Mouse (Mus musculus) stomach, embryonic 14.5 days (tissue): Measurements from ENCODE around the gene Zfp551. TPM values are rescaled to one million over a fixed set of nuclear protein-coding genes. Genes with fewer than 3 reads are reported as not detected.
A peak's percentile ranks its signal among the peaks of the same experiment; 100 is the strongest.

Source experiments
- ATAC-seq: fragments of 200-750 bp; cut with Nextera tagmentation; 2 replicates; pipeline ENCODE4 v1.8.0; 2017; ENCODE audit warnings: low read depth, moderate TSS enrichment; ENCODE audit not compliant: insufficient number of reproducible peaks, insufficient read depth, low FRiP score
- H3K27ac ChIP-seq: fragments of 300-500 bp; sonication (generic); 2 replicates; pipeline ENCODE4 v1.5.1; 2014; ENCODE audit warnings: mild to moderate bottlenecking, low read length, moderate library complexity, mixed read lengths
- H3K27me3 ChIP-seq: fragments of 300-500 bp; sonication (generic); 2 replicates; pipeline ENCODE4 v1.6.1; 2014; ENCODE audit warnings: low read length, control low read depth, mixed read lengths; ENCODE audit not compliant: control insufficient read depth, insufficient read depth
- H3K36me3 ChIP-seq: fragments of 300-500 bp; sonication (generic); 2 replicates; pipeline ENCODE4 v1.6.1; 2014; ENCODE audit warnings: mild to moderate bottlenecking, control low read depth, low read length, moderate library complexity, mixed read lengths; ENCODE audit not compliant: control insufficient read depth, insufficient read depth
- H3K4me1 ChIP-seq: fragments of 300-500 bp; sonication (generic); 2 replicates; pipeline ENCODE4 v1.6.1; 2014; ENCODE audit warnings: low read length, control low read depth, mixed read lengths; ENCODE audit not compliant: control insufficient read depth, insufficient read depth
- H3K4me2 ChIP-seq: fragments of 300-500 bp; sonication (generic); replicated peaks from 2 replicates; pipeline ENCODE4 v1.6.1; 2014; ENCODE audit warnings: low read depth, low read length, control low read depth
- H3K4me3 ChIP-seq: fragments of 300-500 bp; sonication (generic); 2 replicates; pipeline ENCODE4 v1.5.1; 2014; ENCODE audit warnings: low read depth, low read length, control low read depth
- H3K9ac ChIP-seq: fragments of 300-500 bp; sonication (generic); replicated peaks from 2 replicates; pipeline ENCODE4 v1.6.1; 2014; ENCODE audit warnings: low read depth, mild to moderate bottlenecking, control low read depth, low read length, moderate library complexity, mixed read lengths
- H3K9me3 ChIP-seq: fragments of 300-500 bp; sonication (generic); 2 replicates; pipeline ENCODE4 v1.6.1; 2016; ENCODE audit warnings: low read depth, low read length, control low read depth; ENCODE audit not compliant: control insufficient read depth
- WGBS: fragments of 180-500 bp; shearing (Covaris S2); extraction: QIAGEN DNeasy Blood & Tissue Kit; methylation state at CpG from one replicate; pipeline ENCODE4 v1.1.7; 2014; 5-methylcytosine and 5-hydroxymethylcytosine counted together
- polyA plus RNA-seq: library from polyadenylated mRNA; unstranded; fragments of >200 nt; fragmentation: Nextera tagmentation; extraction: Ambion mirVana; gene quantifications from 2 replicates; pipeline ENCODE4 v1.2.1, GENCODE M21; 2014

The Zfp551 gene
- 4.5 and 4.8 TPM in 2 replicates for polyA plus RNA-seq

DNA sequence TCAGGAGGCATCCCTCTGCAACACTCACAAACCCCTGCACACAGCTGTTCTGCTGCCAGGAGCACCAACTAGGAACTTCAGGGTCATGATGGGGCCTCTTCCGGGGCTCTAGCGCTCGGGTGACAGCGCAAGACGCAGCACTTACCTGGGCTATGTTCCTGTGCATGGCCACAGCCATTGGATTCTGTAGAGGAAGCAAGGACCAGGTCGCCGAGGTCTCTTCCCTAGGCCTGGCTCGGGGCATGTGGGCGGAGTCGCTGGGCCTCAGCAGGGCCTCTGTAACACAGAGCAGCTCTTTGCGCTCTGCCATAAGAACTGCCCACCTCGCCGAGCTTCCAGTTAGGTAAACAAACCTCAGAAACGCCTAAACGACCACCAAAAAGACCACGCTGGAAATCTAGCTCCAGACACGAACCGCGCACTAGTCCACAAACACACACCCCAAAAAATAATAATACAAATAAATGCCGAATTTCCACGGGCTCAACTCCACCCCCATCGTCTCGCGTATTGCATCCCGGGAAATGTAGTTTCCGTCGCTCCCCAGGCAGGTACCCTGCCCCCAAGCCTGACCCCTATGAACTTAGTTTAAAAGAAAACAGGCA, at the start of gene Zfp551:
Gene Zfp551, minus strand, starts transcription at position 507 of the 605 bp plus-strand sequence.
- H3K4me2 ChIP-seq: peak within 1 kb of the TSS; percentile 63
- no peaks in the 10 kb centered on the region for H3K36me3 ChIP-seq
- WGBS: under 1% methylated on average over 27 of the region's 27 CpGs
- H3K4me3 ChIP-seq: peak within 1 kb of the TSS; percentile 58
- ATAC-seq: peak; percentile 97
- H3K27ac ChIP-seq: 0 out of 2 replicates have a peak within 1 kb of the TSS, but pooled peaks have one; percentile 22
- no peaks in the 10 kb centered on the region for H3K27me3 ChIP-seq
- no peaks in the 10 kb centered on the region for H3K9me3 ChIP-seq
- peak within 1 kb of the TSS; percentile 51 for H3K9ac ChIP-seq
- peaks cover 4% of the 10 kb centered on the region; the same call in 1 of the 2 replicates for H3K4me1 ChIP-seq

DNA sequence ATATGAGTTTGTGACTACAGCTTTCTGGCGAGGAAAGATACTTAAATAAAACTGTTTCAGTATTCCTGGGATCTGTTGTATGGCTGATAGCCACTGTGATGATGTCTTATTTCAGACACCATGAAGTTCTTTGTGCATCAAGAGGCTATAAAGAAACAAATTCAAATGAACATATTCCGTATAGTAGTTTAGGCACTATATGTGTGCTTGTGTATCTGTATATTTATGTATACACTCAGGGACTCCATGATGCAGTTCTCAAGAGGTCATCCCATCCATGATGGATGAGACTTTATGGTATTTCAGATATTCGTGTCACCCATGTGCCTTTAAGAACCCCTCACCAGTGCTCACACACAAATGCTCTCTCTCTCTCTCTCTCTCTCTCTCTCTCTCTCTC, 304 bp upstream of the Zfp551 start:
- no peak overlapping the region for H3K9ac ChIP-seq
- ATAC-seq: 0 out of 2 replicates have a peak, but pooled peaks have one; percentile 10

DNA sequence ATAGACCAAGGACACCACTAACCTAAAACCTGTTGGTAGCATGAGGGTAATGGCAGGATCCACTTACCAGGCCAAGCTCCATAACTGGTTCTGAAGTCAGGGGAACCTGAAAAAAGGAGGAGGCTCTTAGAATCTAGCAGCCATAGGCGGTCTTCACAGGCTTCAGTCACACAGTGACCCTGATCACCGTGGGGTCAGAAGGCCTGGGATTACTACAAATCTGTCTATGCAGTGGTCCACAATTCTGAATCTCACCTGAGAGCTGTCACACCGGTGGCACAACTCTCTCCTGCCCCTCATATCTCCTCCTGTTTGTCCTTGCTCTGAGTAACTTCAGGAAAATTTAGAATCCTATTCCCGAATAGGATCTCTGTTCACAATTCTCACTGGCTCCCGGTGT, 810 bp downstream of the Zfp551 start:
- Histone ChIP-seq H3K9me3 (no peaks in the 10 kb centered on the region), H3K27ac (no peak overlapping the region), H3K27me3 (no peaks in the 10 kb centered on the region), H3K36me3 (peaks cover 4% of the 10 kb centered on the region; the same call in 1 of the 2 replicates), H3K4me2 (peak overlapping the region; percentile 63), H3K4me1 (peaks cover 4% of the 10 kb centered on the region; the same call in 1 of the 2 replicates), H3K9ac (peak overlapping the region; percentile 51; the same call in 1 of the 2 replicates), H3K4me3 (peak overlapping the region; percentile 58)
- WGBS: 43% methylated on average over 5 of the region's 5 CpGs
- no peak for ATAC-seq

More for the DNA sequence above, 304 bp upstream of the Zfp551 start:
- Histone ChIP-seq H3K27me3 (no peaks in the 10 kb centered on the region), H3K4me3 (peak overlapping the region; percentile 58), H3K36me3 (no peaks in the 10 kb centered on the region), H3K4me2 (peak overlapping the region; percentile 63; the same call in 1 of the 2 replicates), H3K9me3 (no peaks in the 10 kb centered on the region), H3K27ac (no peak overlapping the region), H3K4me1 (peaks cover 4% of the 10 kb centered on the region; the same call in 1 of the 2 replicates)
- 51% methylated on average over 3 of the region's 3 CpGs for WGBS

DNA sequence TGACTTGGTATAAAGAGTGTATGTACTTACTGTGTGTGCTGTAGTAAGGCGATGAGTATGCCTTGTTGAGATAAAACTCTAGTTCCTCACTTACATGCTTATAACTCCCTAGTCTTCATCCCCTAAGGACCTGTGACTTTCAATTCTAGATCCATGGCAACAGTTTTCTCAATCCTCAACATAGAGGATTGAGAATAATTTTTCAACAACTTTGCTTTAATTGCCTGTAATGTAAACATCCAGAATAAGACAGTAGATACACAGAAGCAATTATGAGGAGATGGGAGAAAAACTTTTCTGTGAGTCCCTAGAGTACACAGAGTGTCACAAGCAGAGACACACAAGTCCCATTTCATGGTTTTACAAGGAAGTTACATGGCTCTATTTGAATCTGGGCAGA, 53.4 kb downstream of the Zfp551 start, which contains the start of gene Vmn1r84:
Gene Vmn1r84, minus strand, starts transcription at position 101 of the 400 bp plus-strand sequence.
- ATAC-seq: no peak
- Histone ChIP-seq H3K4me1 (no peaks in the 10 kb centered on the region), H3K27ac (no peak within 1 kb of the TSS), H3K36me3 (no peaks in the 10 kb centered on the region), H3K27me3 (no peaks in the 10 kb centered on the region), H3K4me2 (no peak within 1 kb of the TSS), H3K9ac (no peak within 1 kb of the TSS), H3K4me3 (no peak within 1 kb of the TSS), H3K9me3 (no peaks in the 10 kb centered on the region)
- 57% methylated on average over 1 of the region's 1 CpGs for WGBS

Other genes with a start within 250 kb of the Zfp551 start
- gene Vmn1r80, start 233.5 kb downstream of the Zfp551 start, polyA plus RNA-seq: not detected in 2 replicates
- gene Vmn1r81, start 154.5 kb downstream of the Zfp551 start, polyA plus RNA-seq: not detected in 2 replicates
- gene Vmn1r82, start 122.3 kb downstream of the Zfp551 start, polyA plus RNA-seq: not detected in 2 replicates
- 0.17 TPM in 1 of 2 replicates, not detected in the other for gene Vmn1r83, start 93.3 kb downstream of the Zfp551 start, polyA plus RNA-seq
- gene Vmn1r84, start 53.5 kb downstream of the Zfp551 start, polyA plus RNA-seq: not detected in 2 replicates
- 27.2 and 27.3 TPM in 2 replicates for gene Zfp606, start 55.5 kb upstream of the Zfp551 start, polyA plus RNA-seq
- not detected in 2 replicates for gene 2900092C05Rik, start 89.8 kb upstream of the Zfp551 start, polyA plus RNA-seq
- 0.03 TPM in 1 of 2 replicates, not detected in the other for gene Vmn2r53, start 186.0 kb upstream of the Zfp551 start, polyA plus RNA-seq
- gene Vmn2r54, start 217.6 kb upstream of the Zfp551 start, polyA plus RNA-seq: not detected in 2 replicates